In genomic region chr7:129659755-129660154, GRCm38 (mm10) we compare ENCODE assay signal across 15 mouse cellular contexts.
"Had no signal": no experiment of that assay in that cellular context is flagged by ENCODE, and none has a peak within 500 bp of the region (broad histone marks: within the 10 kb centered on the region; RNA-seq: fewer than 3 reads in every experiment).

No protein-coding gene starts in this region.

- H3K9ac ChIP-seq: liver, embryonic 13.5 days; midbrain, embryonic 12.5 days; neural tube, embryonic 13.5 days had no signal

- H3K36me3 ChIP-seq: liver, embryonic 13.5 days; midbrain, embryonic 12.5 days; neural tube, embryonic 13.5 days had no signal

- ATAC-seq: hindbrain, embryonic 16.5 days; inflammation-experienced regulatory T-cells, adult 6 months; intestine, postnatal 0 days; midbrain, embryonic 16.5 days had no signal

- H3K9me3 ChIP-seq: liver, embryonic 13.5 days; midbrain, embryonic 12.5 days; neural tube, embryonic 13.5 days had no signal

- H3K4me2 ChIP-seq: liver, embryonic 13.5 days; midbrain, embryonic 12.5 days; neural tube, embryonic 13.5 days had no signal

- DNase-seq: kidney, adult 8-10 months; kidney, postnatal 36 days; liver, embryonic 13.5 days; lung, adult 2 months; retina, postnatal 1 day; right cerebral cortex, postnatal 4 days; spleen, adult 18-20 months; thymus, adult 18-20 months; thymus, postnatal 14 days had no signal

- H3K27ac ChIP-seq: liver, embryonic 13.5 days; midbrain, embryonic 12.5 days; neural tube, embryonic 13.5 days had no signal

- H3K27me3 ChIP-seq: liver, embryonic 13.5 days had no signal

- H3K4me3 ChIP-seq: liver, embryonic 13.5 days; midbrain, embryonic 12.5 days; neural tube, embryonic 13.5 days had no signal
